Mouse (Mus musculus) spleen, postnatal 14 days (tissue): ENCODE data around the gene Gm4565.
"Not testable (repeated sequence)": the region's sequence is repeated elsewhere in the genome, so short reads cannot be mapped to it uniquely, and the experiment has no call there.

Experiments used
- DNase-seq, 2 experiments: peaks; one replicate each; pipeline ENCODE4 v3.0.0; 2021 to 2022; ENCODE audit warnings: low spot score in 2 of 2

Gene Gm4565

GRCm38 (mm10) chr7:22588027-22588426, at the start of gene Gm4565:
Gene Gm4565 (minus strand): TSS chr7:22588127.
- not testable (repeated sequence) for DNase-seq

- DNase-seq, result not testable (repeated sequence)
These were observed 22.7 kb downstream of the Gm4565 start, which contains the start of gene Gm4201 for GRCm38 (mm10) chr7:22565243-22565642. Gene Gm4201 (minus strand): TSS chr7:22565343.

- not testable (repeated sequence) for DNase-seq
These were observed 53.1 kb downstream of the Gm4565 start, which contains the start of gene Gm8677 for GRCm38 (mm10) chr7:22534787-22535186. Gene Gm8677 (minus strand): TSS chr7:22534887.
